Mouse (Mus musculus): ENCODE data around the gene Arsg. TPM values are rescaled to one million over a fixed set of nuclear protein-coding genes. Genes with fewer than 3 reads are reported as not detected.

Gene Arsg
- polyA plus RNA-seq, 1 experiment: not detected

- 80% methylated on average over 13 of the region's 13 CpGs for WGBS
- Histone ChIP-seq H3K4me1 (ENCODE audit: control insufficient read depth, insufficient read depth, low read length) (peaks cover 3% of the 10 kb centered on the region), H3K27ac (ENCODE audit: insufficient read depth, low read depth, low read length) (no peak overlapping the region), H3K4me3 (ENCODE audit: insufficient read depth, low read depth, low read length) (no peak overlapping the region)
- TF ChIP-seq CTCF (IDR thresholded peaks at IDR 0.05; ENCODE audit: insufficient read depth, low read depth, low read length): no peak
- no peak for TF ChIP-seq POLR2A (IDR thresholded peaks at IDR 0.05; ENCODE audit: insufficient read depth, low read depth, low read length)
Observed at GRCm38 (mm10) chr11:109474836-109475235, 1.7 kb downstream of the Arsg start.

GRCm38 (mm10) chr11:109475717-109476116, 2.5 kb downstream of the Arsg start:
- TF ChIP-seq POLR2A (IDR thresholded peaks at IDR 0.05; ENCODE audit: insufficient read depth, low read depth, low read length): no peak
- no peak for TF ChIP-seq CTCF (IDR thresholded peaks at IDR 0.05; ENCODE audit: insufficient read depth, low read depth, low read length)
- no peak overlapping the region for H3K27ac ChIP-seq (ENCODE audit: insufficient read depth, low read depth, low read length)
- no peak overlapping the region for H3K4me3 ChIP-seq (ENCODE audit: insufficient read depth, low read depth, low read length)
- peaks cover 5% of the 10 kb centered on the region for H3K4me1 ChIP-seq (ENCODE audit: control insufficient read depth, insufficient read depth, low read length)
- 76% methylated on average over 4 of the region's 4 CpGs for WGBS

- TF ChIP-seq CTCF (IDR thresholded peaks at IDR 0.05; ENCODE audit: insufficient read depth, low read depth, low read length): no peak
- no peak for TF ChIP-seq POLR2A (IDR thresholded peaks at IDR 0.05; ENCODE audit: insufficient read depth, low read depth, low read length)
- WGBS: 73% methylated on average over 2 of the region's 2 CpGs
- Histone ChIP-seq H3K4me3 (ENCODE audit: insufficient read depth, low read depth, low read length) (no peak overlapping the region), H3K27ac (ENCODE audit: insufficient read depth, low read depth, low read length) (no peak overlapping the region), H3K4me1 (ENCODE audit: control insufficient read depth, insufficient read depth, low read length) (peaks cover 5% of the 10 kb centered on the region)
Observed at GRCm38 (mm10) chr11:109476241-109476640, 3.1 kb downstream of the Arsg start.

GRCm38 (mm10) chr11:109476653-109477052, 3.5 kb downstream of the Arsg start:
- TF ChIP-seq CTCF (IDR thresholded peaks at IDR 0.05; ENCODE audit: insufficient read depth, low read depth, low read length) (no peak), POLR2A (IDR thresholded peaks at IDR 0.05; ENCODE audit: insufficient read depth, low read depth, low read length) (no peak)
- no peak overlapping the region for H3K4me3 ChIP-seq (ENCODE audit: insufficient read depth, low read depth, low read length)
- H3K4me1 ChIP-seq (ENCODE audit: control insufficient read depth, insufficient read depth, low read length): peaks cover 5% of the 10 kb centered on the region
- 71% methylated on average over 6 of the region's 6 CpGs for WGBS
- no peak overlapping the region for H3K27ac ChIP-seq (ENCODE audit: insufficient read depth, low read depth, low read length)

- TF ChIP-seq POLR2A (IDR thresholded peaks at IDR 0.05; ENCODE audit: insufficient read depth, low read depth, low read length): no peak
- TF ChIP-seq CTCF (IDR thresholded peaks at IDR 0.05; ENCODE audit: insufficient read depth, low read depth, low read length): no peak
- Histone ChIP-seq H3K27ac (ENCODE audit: insufficient read depth, low read depth, low read length) (no peak overlapping the region), H3K4me1 (ENCODE audit: control insufficient read depth, insufficient read depth, low read length) (peaks cover 2% of the 10 kb centered on the region; the same call in 1 of the 2 replicates), H3K4me3 (ENCODE audit: insufficient read depth, low read depth, low read length) (no peak overlapping the region)
- 59% methylated on average over 16 of the region's 16 CpGs for WGBS
Observed at GRCm38 (mm10) chr11:109477606-109478380, 4.6 kb downstream of the Arsg start.

GRCm38 (mm10) chr11:109479575-109480285, 6.6 kb downstream of the Arsg start:
- 66% methylated on average over 16 of the region's 16 CpGs for WGBS

GRCm38 (mm10) chr11:109480440-109480839, 7.3 kb downstream of the Arsg start:
- no peak overlapping the region for H3K27ac ChIP-seq (ENCODE audit: insufficient read depth, low read depth, low read length)
- TF ChIP-seq CTCF (IDR thresholded peaks at IDR 0.05; ENCODE audit: insufficient read depth, low read depth, low read length) (no peak), POLR2A (IDR thresholded peaks at IDR 0.05; ENCODE audit: insufficient read depth, low read depth, low read length) (no peak)
- peaks cover 2% of the 10 kb centered on the region; the same call in 1 of the 2 replicates for H3K4me1 ChIP-seq (ENCODE audit: control insufficient read depth, insufficient read depth, low read length)
- H3K4me3 ChIP-seq (ENCODE audit: insufficient read depth, low read depth, low read length): no peak overlapping the region
- WGBS: 92% methylated on average over 8 of the region's 8 CpGs

More at GRCm38 (mm10) chr11:109479575-109480285, 6.6 kb downstream of the Arsg start:
- Histone ChIP-seq H3K27ac (ENCODE audit: insufficient read depth, low read depth, low read length) (no peak overlapping the region), H3K4me3 (ENCODE audit: insufficient read depth, low read depth, low read length) (no peak overlapping the region), H3K4me1 (ENCODE audit: control insufficient read depth, insufficient read depth, low read length) (peaks cover 2% of the 10 kb centered on the region; the same call in 1 of the 2 replicates)
- no peak for TF ChIP-seq CTCF (IDR thresholded peaks at IDR 0.05; ENCODE audit: insufficient read depth, low read depth, low read length)
- no peak for TF ChIP-seq POLR2A (IDR thresholded peaks at IDR 0.05; ENCODE audit: insufficient read depth, low read depth, low read length)

- 82% methylated on average over 15 of the region's 15 CpGs for WGBS
- no peaks in the 10 kb centered on the region for H3K4me1 ChIP-seq (ENCODE audit: control insufficient read depth, insufficient read depth, low read length)
- H3K4me3 ChIP-seq (ENCODE audit: insufficient read depth, low read depth, low read length): no peak overlapping the region
- H3K27ac ChIP-seq (ENCODE audit: insufficient read depth, low read depth, low read length): 0 out of 2 replicates have a peak overlapping the region, but pooled peaks have one; percentile 14
- TF ChIP-seq POLR2A (IDR thresholded peaks at IDR 0.05; ENCODE audit: insufficient read depth, low read depth, low read length) (no peak), CTCF (IDR thresholded peaks at IDR 0.05; ENCODE audit: insufficient read depth, low read depth, low read length) (no peak)
Observed at GRCm38 (mm10) chr11:109485398-109486045, 12.3 kb downstream of the Arsg start.
